Mouse (Mus musculus) CH12.LX (cell line): Measurements from ENCODE around the gene Arhgef3. TPM values are rescaled to one million over a fixed set of nuclear protein-coding genes. Genes with fewer than 3 reads are reported as not detected.

ENCODE experiments used
- DNase-seq: peaks from one replicate; pipeline ENCODE4 v3.0.0-alpha.2; 2013; ENCODE audit errors: extremely low read depth
- H3K27ac ChIP-seq: 2 replicates; pipeline ENCODE4 v1.5.1; 2012; ENCODE audit warnings: low read depth, mild to moderate bottlenecking, control low read depth, moderate library complexity; ENCODE audit not compliant: insufficient read depth
- H3K27me3 ChIP-seq: replicated peaks from 2 replicates; pipeline ENCODE3; 2012; ENCODE audit warnings: inconsistent platforms
- H3K36me3 ChIP-seq, 2 experiments: replicated peaks in 1 of 2; 2 replicates each; pipeline versions ENCODE3 to v1.6.1; 2012; ENCODE audit warnings: inconsistent platforms in 1 of 2, low read length in 1 of 2, mild to moderate bottlenecking in 1 of 2, mixed read lengths in 1 of 2, moderate library complexity in 1 of 2; ENCODE audit not compliant: control insufficient read depth in 1 of 2, insufficient read depth in 1 of 2
- H3K4me1 ChIP-seq, 2 experiments: 2 replicates each; pipeline ENCODE4 v1.6.1; 2012; ENCODE audit warnings: inconsistent platforms in 1 of 2, moderate library complexity in 1 of 2; ENCODE audit not compliant: insufficient read depth in 2 of 2, control insufficient read depth in 1 of 2
- H3K4me2 ChIP-seq: 2 replicates; pipeline ENCODE4 v1.6.1; 2012; ENCODE audit warnings: low read depth, mild to moderate bottlenecking, control low read depth; ENCODE audit not compliant: poor library complexity, insufficient read depth, severe bottlenecking
- H3K4me3 ChIP-seq, 3 experiments: fragments of 150-350 bp in 1 of 3; sonication (generic) in 1 of 3; replicated peaks in 1 of 3; 2 replicates each; pipeline versions ENCODE3 to v1.5.1; 2011 to 2012; ENCODE audit warnings: low read depth in 2 of 3, low read length in 2 of 3, mild to moderate bottlenecking in 2 of 3, moderate library complexity in 2 of 3, control low read depth in 1 of 3, improper control_type of control experiment in 1 of 3, inconsistent platforms in 1 of 3, mixed read lengths in 1 of 3; ENCODE audit not compliant: poor library complexity in 1 of 3
- H3K79me2 ChIP-seq: replicated peaks from 2 replicates; pipeline ENCODE4 v1.6.1; 2012; ENCODE audit warnings: mild to moderate bottlenecking, moderate library complexity; ENCODE audit not compliant: control insufficient read depth, poor library complexity, insufficient read depth, severe bottlenecking; ENCODE audit errors: extremely low read depth
- H3K9ac ChIP-seq: 2 replicates; pipeline ENCODE4 v1.6.1; 2012; ENCODE audit warnings: low read depth, mild to moderate bottlenecking, control low read depth, moderate library complexity; ENCODE audit not compliant: insufficient read depth
- H3K9me3 ChIP-seq: replicated peaks from 2 replicates; pipeline ENCODE3; 2012; ENCODE audit warnings: low read length, inconsistent platforms, mixed read lengths
- BHLHE40 ChIP-seq: IDR thresholded peaks from 2 replicates; pipeline ENCODE4 v1.6.1; 2011; ENCODE audit warnings: mild to moderate bottlenecking, low read depth, low read length, improper control_type of control experiment
- CTCF ChIP-seq, 2 experiments: IDR thresholded peaks in 1 of 2; conservative IDR thresholded peaks in 1 of 2; 2 replicates each; pipeline ENCODE4 v1.5.1; 2011 to 2012; ENCODE audit warnings: low read depth in 2 of 2, low read length in 2 of 2, improper control_type of control experiment in 1 of 2, inconsistent platforms in 1 of 2, mild to moderate bottlenecking in 1 of 2, moderate library complexity in 1 of 2
- EP300 ChIP-seq: IDR thresholded peaks from 2 replicates; pipeline ENCODE4 v1.6.1; 2011; ENCODE audit warnings: low read length, improper control_type of control experiment
- GABPA ChIP-seq: IDR thresholded peaks from 2 replicates; pipeline ENCODE4 v1.6.1; 2012; ENCODE audit warnings: low read depth, low read length, improper control_type of control experiment, inconsistent platforms; ENCODE audit not compliant: insufficient replicate concordance
- IRF4 ChIP-seq: IDR thresholded peaks from 2 replicates; pipeline ENCODE4 v1.6.1; 2014; ENCODE audit warnings: low read depth, mild to moderate bottlenecking, inconsistent platforms, low read length, improper control_type of control experiment
- JUND ChIP-seq: conservative IDR thresholded peaks from 2 replicates; pipeline ENCODE4 v1.6.1; 2011; ENCODE audit warnings: low read depth, low read length, improper control_type of control experiment
- KAT2A ChIP-seq: IDR thresholded peaks from 2 replicates; pipeline ENCODE4 v1.6.1; 2012; ENCODE audit warnings: low read length, improper control_type of control experiment, inconsistent platforms; ENCODE audit not compliant: insufficient replicate concordance
- MAFK ChIP-seq: IDR thresholded peaks from 2 replicates; pipeline ENCODE4 v1.6.1; 2011; ENCODE audit warnings: low read length, improper control_type of control experiment; ENCODE audit not compliant: insufficient replicate concordance
- MAX ChIP-seq: IDR thresholded peaks from 2 replicates; pipeline ENCODE4 v1.6.1; 2011; ENCODE audit warnings: low read length, improper control_type of control experiment
- MAZ ChIP-seq: IDR thresholded peaks from 2 replicates; pipeline ENCODE4 v1.6.1; 2012; ENCODE audit warnings: low read depth, mild to moderate bottlenecking, inconsistent platforms, low read length, improper control_type of control experiment, moderate library complexity
- MEF2A ChIP-seq: IDR thresholded peaks from 2 replicates; pipeline ENCODE4 v1.6.1; 2014; ENCODE audit warnings: low read depth, mild to moderate bottlenecking, inconsistent platforms, low read length, improper control_type of control experiment, borderline replicate concordance
- MXI1 ChIP-seq: IDR thresholded peaks from 2 replicates; pipeline ENCODE4 v1.6.1; 2011; ENCODE audit warnings: mild to moderate bottlenecking, low read depth, low read length, improper control_type of control experiment
- PAX5 ChIP-seq: IDR thresholded peaks from 2 replicates; pipeline ENCODE4 v1.6.1; 2012; ENCODE audit warnings: low read length, inconsistent platforms, mixed read lengths
- POLR2A ChIP-seq: IDR thresholded peaks from 2 replicates; pipeline ENCODE4 v1.6.1; 2011; ENCODE audit warnings: low read depth, mild to moderate bottlenecking, improper control_type of control experiment, low read length
- RAD21 ChIP-seq: IDR thresholded peaks from 2 replicates; pipeline ENCODE4 v1.6.1; 2011; ENCODE audit warnings: low read depth, mild to moderate bottlenecking, low read length, improper control_type of control experiment, moderate library complexity
- RCOR1 ChIP-seq: conservative IDR thresholded peaks from 2 replicates; pipeline ENCODE4 v1.6.1; 2012; ENCODE audit warnings: low read depth, mild to moderate bottlenecking, inconsistent platforms, low read length, improper control_type of control experiment
- SIN3A ChIP-seq: IDR thresholded peaks from 2 replicates; pipeline ENCODE4 v1.6.1; 2012; ENCODE audit warnings: low read length, improper control_type of control experiment, inconsistent platforms
- SMC3 ChIP-seq: IDR thresholded peaks from 2 replicates; pipeline ENCODE4 v1.6.1; 2011; ENCODE audit warnings: low read depth, low read length, improper control_type of control experiment
- TCF12 ChIP-seq: IDR thresholded peaks from 2 replicates; pipeline ENCODE4 v1.6.1; 2014; ENCODE audit warnings: low read depth, mild to moderate bottlenecking, inconsistent platforms, low read length, improper control_type of control experiment
- UBTF ChIP-seq: IDR thresholded peaks from 2 replicates; pipeline ENCODE4 v1.6.1; 2012; ENCODE audit warnings: low read depth, mild to moderate bottlenecking, inconsistent platforms, low read length, improper control_type of control experiment, moderate library complexity
- USF1 ChIP-seq: IDR thresholded peaks from 2 replicates; pipeline ENCODE4 v1.6.1; 2014; ENCODE audit warnings: low read depth, mild to moderate bottlenecking, inconsistent platforms, low read length, improper control_type of control experiment
- ZC3H11A ChIP-seq: IDR thresholded peaks from 2 replicates; pipeline ENCODE4 v1.6.1; 2012; ENCODE audit warnings: low read depth, mild to moderate bottlenecking, inconsistent platforms, low read length, improper control_type of control experiment
- ZMIZ1 ChIP-seq: IDR thresholded peaks from 2 replicates; pipeline ENCODE4 v1.6.1; 2012; ENCODE audit warnings: low read depth, mild to moderate bottlenecking, inconsistent platforms, low read length, improper control_type of control experiment
- dilution Hi-C: fragments of 300-500 bp; cut with MboI; formaldehyde crosslinking; loops from 2 replicates; pipeline ENCODE4 v1.14.3; 2020; ENCODE audit warnings: low sequenced_read_pairs; ENCODE audit not compliant: extremely low pct_unique_long_range_greater_than_20kb, extremely low pct_ligation_motif_present
- in situ Hi-C: fragments of 300-500 bp; cut with MboI; formaldehyde crosslinking; loops from 3 replicates; pipeline ENCODE4 v1.14.3; 2019; ENCODE audit warnings: low sequenced_read_pairs, low pct_ligation_motif_present, low pct_unique_long_range_greater_than_20kb, mixed read lengths
- polyA plus RNA-seq: library from polyadenylated mRNA; unstranded; fragments of >175 nt; gene quantifications from 2 replicates; pipeline ENCODE4 v1.2.1, GENCODE M21; 2012; ENCODE audit warnings: low read depth; ENCODE audit not compliant: insufficient read length
- total RNA-seq, 2 experiments: library from RNA; depleted of rRNA; stranded (reverse); fragments of 300-350 nt in 1 of 2; fragments of >200 nt in 1 of 2; gene quantifications; 2 replicates each; pipeline ENCODE4 v1.2.3; 2012 to 2014

Arhgef3 gene
- total and polyA plus RNA-seq, 3 experiments, result 0.51 to 0.64 (median 0.62) TPM

- Histone ChIP-seq H3K4me2 (no peak overlapping the region), H3K9me3 (no peaks in the 10 kb centered on the region), H3K36me3 (no peaks in the 10 kb centered on the region), H3K79me2 (no peaks in the 10 kb centered on the region), H3K9ac (no peak overlapping the region), H3K4me3 (no peak overlapping the region), H3K4me1 (no peaks in the 10 kb centered on the region), H3K27ac (no peak overlapping the region), H3K27me3 (no peaks in the 10 kb centered on the region)
- TF ChIP-seq ZMIZ1 (no peak), TCF12 (no peak), MXI1 (no peak), JUND (no peak), USF1 (no peak), EP300 (no peak), IRF4 (no peak), ZC3H11A (no peak), CTCF (conservative IDR thresholded peaks at IDR 0.05 in 1 of 2, IDR thresholded peaks at IDR 0.05 in 1 of 2; ENCODE audit: low read depth in 2 of 2, low read length in 2 of 2) (no peak), RCOR1 (no peak), RAD21 (no peak), MEF2A (no peak), BHLHE40 (no peak)
- dilution Hi-C loops (no loop called here), in situ Hi-C loops (no loop called here)
- DNase-seq, result no peak
These were observed 147.7 kb downstream of the Arhgef3 start for GRCm38 (mm10) chr14:27262349-27262748.

- in situ Hi-C loops, result no loop called here
- H3K4me2 ChIP-seq, result no peak overlapping the region
- no peaks in the 10 kb centered on the region for H3K9me3 ChIP-seq
- no peaks in the 10 kb centered on the region for H3K27me3 ChIP-seq
- H3K9ac ChIP-seq, result no peak overlapping the region
- H3K4me1 ChIP-seq, result peaks cover 0 to 7% of the 10 kb centered on the region in 2 experiments; a peak in 2 of 4 replicates
- TF ChIP-seq EP300 (no peak), MEF2A (no peak), KAT2A (no peak), JUND (no peak)
- TF ChIP-seq, all 38 proteins: peak for 0
- Histone ChIP-seq H3K27ac (no peak overlapping the region), H3K79me2 (no peaks in the 10 kb centered on the region), H3K4me3 (no peak overlapping the region), H3K36me3 (no peaks in the 10 kb centered on the region)
- dilution Hi-C loops, result no loop called here
- no peak for DNase-seq
These were observed 151.9 kb downstream of the Arhgef3 start for GRCm38 (mm10) chr14:27266601-27267000.

DNA sequence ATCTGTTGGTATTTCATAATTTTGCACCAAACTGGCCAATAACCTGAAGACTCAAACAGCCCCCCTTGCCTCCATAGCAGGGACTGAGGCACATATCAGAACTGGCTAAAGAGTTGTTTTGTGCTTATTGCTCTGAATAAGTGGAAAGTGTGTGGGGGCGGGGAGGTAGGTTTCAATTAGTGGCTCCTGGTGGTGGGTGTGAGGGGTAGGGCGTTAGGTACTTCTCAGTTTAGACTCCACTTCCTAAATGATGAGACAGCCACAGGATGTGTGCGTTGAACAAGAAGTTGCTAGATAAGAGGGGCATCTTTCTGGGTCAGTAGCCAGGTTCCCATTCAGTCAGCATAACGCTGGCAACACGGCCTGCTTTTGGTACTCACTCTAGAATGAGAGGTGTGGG, 153.4 kb downstream of the Arhgef3 start:
- DNase-seq, result no peak
- H3K4me2 ChIP-seq, result no peak overlapping the region
- no peaks in the 10 kb centered on the region for H3K36me3 ChIP-seq
- TF ChIP-seq MXI1 (no peak), MAX (no peak), MAZ (no peak), POLR2A (no peak), USF1 (no peak), GABPA (no peak), PAX5 (no peak), JUND (no peak), UBTF (no peak), RAD21 (no peak), SIN3A (no peak), MAFK (no peak), SMC3 (no peak)
- H3K27ac ChIP-seq, result no peak overlapping the region
- no peaks in the 10 kb centered on the region for H3K9me3 ChIP-seq
- H3K79me2 ChIP-seq, result no peaks in the 10 kb centered on the region
- dilution Hi-C loops (no loop called here), in situ Hi-C loops (no loop called here)
- peaks cover 0 to 7% of the 10 kb centered on the region in 2 experiments; a peak in 2 of 4 replicates for H3K4me1 ChIP-seq
- H3K27me3 ChIP-seq, result no peaks in the 10 kb centered on the region
- no peak overlapping the region for H3K4me3 ChIP-seq
- no peak overlapping the region for H3K9ac ChIP-seq
